Mouse (Mus musculus) urinary bladder, adult 18-20 months (tissue): Measurements from ENCODE around the gene Serinc3.

Source experiments
- DNase-seq, 2 experiments: peaks; one replicate each; pipeline ENCODE4 v3.0.0; 2022; ENCODE audit warnings: low spot score in 2 of 2, mixed read lengths in 2 of 2

The Serinc3 gene

GRCm38 (mm10) chr2:163595119-163595518 is 49.8 kb downstream of the Serinc3 start:
- no peak for DNase-seq

- DNase-seq: no peak
These were observed 51.2 kb downstream of the Serinc3 start for GRCm38 (mm10) chr2:163593636-163594282.

- no peak for DNase-seq
These were observed 52.8 kb downstream of the Serinc3 start for GRCm38 (mm10) chr2:163592084-163592483.

- no peak for DNase-seq
These were observed 53.9 kb downstream of the Serinc3 start for GRCm38 (mm10) chr2:163590996-163591395.

DNA sequence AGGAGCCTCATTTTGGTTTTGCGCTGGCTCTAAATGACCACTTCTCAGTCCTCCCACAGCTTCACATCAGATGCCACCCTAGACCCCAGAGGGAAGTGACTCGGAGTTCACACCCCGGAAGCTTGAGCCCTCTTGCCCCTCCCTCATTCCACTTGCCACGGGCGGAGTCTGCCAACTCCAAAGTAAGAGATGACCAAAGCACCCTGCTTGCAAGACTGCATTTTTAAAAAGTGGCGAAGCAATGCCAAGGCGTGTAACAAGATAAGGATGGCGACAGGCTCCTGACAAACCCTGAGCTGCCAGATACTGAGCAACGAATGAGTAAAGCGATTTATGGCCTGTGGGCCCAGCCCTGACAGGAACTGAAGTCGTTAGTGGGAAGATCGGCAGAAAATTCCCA is 54.7 kb downstream of the Serinc3 start:
- no peak for DNase-seq

GRCm38 (mm10) chr2:163587506-163587905 is 57.4 kb downstream of the Serinc3 start:
- DNase-seq: no peak

DNA sequence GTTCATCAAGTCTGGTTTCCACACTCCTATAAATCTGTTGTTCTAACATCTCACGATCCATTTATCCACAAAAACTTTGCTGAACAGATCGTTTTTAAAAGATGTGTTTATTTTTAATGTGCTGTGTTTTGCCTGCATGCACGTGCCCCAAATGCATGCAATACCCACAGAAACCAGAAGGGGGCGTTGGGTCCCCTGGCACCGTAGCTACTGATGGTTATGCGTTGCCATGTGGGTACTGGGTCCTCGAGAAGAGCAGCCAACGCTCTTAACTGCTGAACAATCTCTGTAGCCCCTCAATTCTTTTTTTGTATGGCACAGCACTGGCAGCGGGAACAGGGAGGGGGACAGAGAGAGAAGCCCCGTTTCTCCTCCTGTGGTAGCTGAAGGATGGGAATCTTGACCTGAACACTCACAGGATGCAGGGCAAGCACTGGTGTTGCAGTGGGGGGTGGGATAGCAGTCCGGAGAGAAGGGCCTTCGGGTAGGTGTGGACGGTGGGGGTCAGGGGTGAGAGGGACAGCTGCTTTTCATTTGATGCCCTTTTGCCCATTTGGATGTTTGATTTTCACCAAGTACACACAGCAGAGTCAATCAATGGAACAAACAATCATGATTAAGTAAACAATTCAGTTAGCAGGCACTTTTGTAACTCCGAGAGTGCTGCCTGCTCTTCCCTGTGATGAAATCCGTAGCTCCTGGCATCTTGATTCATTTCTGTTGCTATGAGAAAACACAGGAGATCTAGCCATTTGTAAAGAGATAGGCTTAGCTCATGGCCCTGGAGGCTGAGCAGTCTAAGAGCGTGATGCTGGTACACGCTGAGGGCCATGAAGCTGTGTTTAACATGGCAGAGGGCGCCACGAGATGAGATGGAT is 58.3 kb downstream of the Serinc3 start:
- DNase-seq: no peak

- DNase-seq: no peak
These were observed 60.9 kb downstream of the Serinc3 start for GRCm38 (mm10) chr2:163584088-163584426.

- DNase-seq: no peak
These were observed 61.5 kb downstream of the Serinc3 start for GRCm38 (mm10) chr2:163583226-163584087.

DNA sequence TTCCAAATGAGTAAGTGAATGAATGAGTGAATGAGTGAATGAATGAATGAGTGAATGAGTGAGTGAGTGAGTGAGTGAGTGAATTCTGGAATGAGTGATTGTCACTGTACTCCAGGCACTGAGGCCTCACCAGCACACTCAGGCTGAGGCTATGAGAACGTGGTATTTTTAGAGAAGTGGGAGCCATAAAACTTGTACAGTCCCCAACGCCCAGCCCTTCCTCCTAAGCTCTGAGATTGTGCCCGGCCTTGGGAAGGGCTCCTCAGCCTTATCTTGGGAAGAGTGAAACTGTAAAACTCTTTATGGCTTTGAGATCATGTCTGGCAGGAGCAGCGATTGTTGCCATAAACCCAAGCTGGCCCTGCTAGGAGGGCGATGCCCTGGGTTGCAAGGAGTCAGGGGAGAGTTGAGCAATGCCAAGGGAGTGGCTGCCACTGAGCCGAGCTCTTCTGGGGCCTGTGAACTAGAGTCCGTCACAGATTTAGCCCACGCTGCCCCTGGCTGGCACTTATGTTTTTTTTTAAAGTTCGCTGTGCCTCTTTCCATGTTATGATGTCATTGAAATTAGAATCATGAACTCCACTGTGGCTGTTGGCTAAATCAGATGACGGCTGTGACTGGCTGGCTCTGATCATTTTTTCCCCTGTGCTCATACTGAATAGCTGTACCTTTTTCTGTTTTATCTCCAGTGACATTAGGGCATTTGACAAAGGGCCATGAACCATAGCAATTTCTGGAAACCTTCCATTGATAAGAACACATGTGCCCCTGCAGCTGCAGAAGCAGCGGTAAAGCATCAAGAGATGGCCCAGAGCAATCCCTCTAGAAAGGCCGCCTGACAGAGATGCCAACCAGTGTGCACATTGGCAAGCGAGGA is 64.6 kb downstream of the Serinc3 start:
- peak in 1 of 2 experiments; percentile 25 for DNase-seq

DNA sequence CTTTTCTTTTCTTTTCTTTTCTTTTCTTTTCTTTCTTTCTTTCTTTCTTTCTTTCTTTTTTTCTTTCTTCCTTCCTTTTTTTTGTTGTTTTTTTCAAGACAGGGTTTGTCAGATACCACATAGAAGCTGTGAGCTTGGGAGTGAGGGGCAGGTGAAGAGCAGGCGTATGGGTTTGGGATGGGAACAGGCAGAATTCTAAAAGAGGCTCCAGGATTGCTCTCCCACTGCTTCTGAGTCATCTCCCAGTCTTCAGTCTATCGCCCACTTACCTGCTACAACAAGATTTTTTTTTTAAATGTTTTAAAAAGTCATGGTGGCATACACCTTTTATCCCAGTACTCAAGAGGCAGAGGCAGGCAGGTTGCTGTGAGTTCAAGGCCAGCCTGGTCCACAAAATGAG is 66.9 kb downstream of the Serinc3 start:
- DNase-seq: no peak

GRCm38 (mm10) chr2:163575248-163575647 is 69.7 kb downstream of the Serinc3 start:
- DNase-seq: no peak

GRCm38 (mm10) chr2:163574321-163574720 is 70.6 kb downstream of the Serinc3 start:
- no peak for DNase-seq
